Mouse (Mus musculus) intestine, embryonic 14.5 days (tissue): ENCODE data around the gene Haus2. TPM values are rescaled to one million over a fixed set of nuclear protein-coding genes. Genes with fewer than 3 reads are reported as not detected.

Experiments used
- ATAC-seq: fragments of 200-750 bp; cut with Nextera tagmentation; replicated peaks from 2 replicates; pipeline ENCODE4 v1.8.0; 2017; ENCODE audit warnings: low read depth, moderate number of reproducible peaks, moderate TSS enrichment, moderate library complexity; ENCODE audit not compliant: low FRiP score, low TSS enrichment
- DNase-seq: peaks from one replicate; pipeline ENCODE4 v3.0.0-alpha.2; 2018; ENCODE audit warnings: low spot score
- H3K27ac ChIP-seq: fragments of 300-500 bp; sonication (generic); 2 replicates; pipeline ENCODE4 v1.5.1; 2014; ENCODE audit warnings: low read depth, mild to moderate bottlenecking, control low read depth
- H3K27me3 ChIP-seq: fragments of 300-500 bp; sonication (generic); replicated peaks from 2 replicates; pipeline ENCODE4 v1.6.1; 2014; ENCODE audit warnings: low read length, control low read depth; ENCODE audit not compliant: control insufficient read depth, insufficient read depth
- H3K36me3 ChIP-seq: fragments of 300-500 bp; sonication (generic); 2 replicates; pipeline ENCODE4 v1.6.1; 2014; ENCODE audit warnings: low read length, control low read depth; ENCODE audit not compliant: control insufficient read depth, insufficient read depth
- H3K4me1 ChIP-seq: fragments of 300-500 bp; sonication (generic); replicated peaks from 2 replicates; pipeline ENCODE4 v1.6.1; 2014; ENCODE audit warnings: low read length, control low read depth, mixed read lengths; ENCODE audit not compliant: control insufficient read depth, insufficient read depth
- H3K4me2 ChIP-seq: fragments of 300-500 bp; sonication (generic); 2 replicates; pipeline ENCODE4 v1.6.1; 2014; ENCODE audit warnings: low read length
- H3K4me3 ChIP-seq: fragments of 300-500 bp; sonication (generic); 2 replicates; pipeline ENCODE4 v1.5.1; 2014; ENCODE audit warnings: low read depth, low read length, control low read depth, mixed read lengths
- H3K9ac ChIP-seq: fragments of 300-500 bp; sonication (generic); 2 replicates; pipeline ENCODE4 v1.6.1; 2014; ENCODE audit warnings: mild to moderate bottlenecking, low read length
- H3K9me3 ChIP-seq: fragments of 300-500 bp; sonication (generic); 2 replicates; pipeline ENCODE4 v1.6.1; 2016; ENCODE audit warnings: low read length, control low read depth; ENCODE audit not compliant: control insufficient read depth
- WGBS: fragments of 180-500 bp; shearing (Covaris S2); extraction: QIAGEN DNeasy Blood & Tissue Kit; methylation state at CpG from one replicate; pipeline ENCODE4 v1.1.7; 2014; 5-methylcytosine and 5-hydroxymethylcytosine counted together
- polyA plus RNA-seq: library from polyadenylated mRNA; unstranded; fragments of >200 nt; fragmentation: Nextera tagmentation; extraction: Ambion mirVana; gene quantifications from 2 replicates; pipeline ENCODE4 v1.2.1, GENCODE M21; 2014

Gene Haus2
- polyA plus RNA-seq, 1 experiment from 2014 or later: 27.3 TPM

DNA sequence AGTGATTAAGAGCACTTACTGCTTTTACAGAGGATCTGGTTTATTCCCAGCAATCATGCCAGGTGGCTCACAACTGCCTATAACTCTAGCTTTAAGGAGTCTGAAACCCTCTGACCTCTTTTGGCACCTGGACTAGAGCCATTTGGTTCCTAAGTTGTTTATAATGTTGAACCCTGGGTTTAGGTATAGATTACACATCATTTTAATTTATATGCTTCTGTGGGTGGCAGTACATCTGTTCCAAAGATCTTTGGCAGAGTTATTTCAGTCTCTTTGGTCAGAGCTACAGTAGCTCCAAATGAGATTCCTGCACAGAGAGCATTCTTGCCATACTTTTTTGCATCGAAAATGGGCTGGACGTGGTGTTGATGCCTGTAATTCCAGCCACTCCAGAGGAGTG, 11.4 kb upstream of the Haus2 start:
- Histone ChIP-seq H3K4me3 (no peak overlapping the region), H3K27me3 (no peaks in the 10 kb centered on the region), H3K36me3 (peaks cover 86% of the 10 kb centered on the region), H3K4me1 (no peaks in the 10 kb centered on the region), H3K27ac (no peak overlapping the region), H3K9me3 (no peaks in the 10 kb centered on the region), H3K9ac (no peak overlapping the region), H3K4me2 (no peak overlapping the region)
- WGBS: 94% methylated on average over 2 of the region's 2 CpGs
- DNase-seq: no peak
- no peak for ATAC-seq

- Histone ChIP-seq H3K9me3 (no peaks in the 10 kb centered on the region), H3K27me3 (no peaks in the 10 kb centered on the region), H3K4me2 (no peak overlapping the region), H3K36me3 (peaks cover 74% of the 10 kb centered on the region), H3K4me3 (no peak overlapping the region), H3K9ac (no peak overlapping the region), H3K4me1 (no peaks in the 10 kb centered on the region), H3K27ac (no peak overlapping the region)
- ATAC-seq (no peak), DNase-seq (no peak)
- 94% methylated on average over 4 of the region's 4 CpGs for WGBS
Measured at GRCm38 (mm10) chr2:120599506-120599905, 9.7 kb upstream of the Haus2 start.

- WGBS: 85% methylated on average over 6 of the region's 6 CpGs
- H3K27ac ChIP-seq: no peak overlapping the region
- no peak overlapping the region for H3K4me3 ChIP-seq
- no peaks in the 10 kb centered on the region for H3K9me3 ChIP-seq
- peaks cover 12% of the 10 kb centered on the region for H3K4me1 ChIP-seq
- no peak for ATAC-seq
- no peak overlapping the region for H3K4me2 ChIP-seq
- DNase-seq: no peak
- H3K36me3 ChIP-seq: peaks cover 13% of the 10 kb centered on the region
- H3K27me3 ChIP-seq: no peaks in the 10 kb centered on the region
- H3K9ac ChIP-seq: no peak overlapping the region
Measured at GRCm38 (mm10) chr2:120606021-120606690, 3.0 kb upstream of the Haus2 start.

- no peak overlapping the region for H3K9ac ChIP-seq
- DNase-seq (no peak), ATAC-seq (no peak)
- 84% methylated on average over 5 of the region's 5 CpGs for WGBS
- H3K4me1 ChIP-seq: no peaks in the 10 kb centered on the region
- no peak overlapping the region for H3K4me3 ChIP-seq
- no peak overlapping the region for H3K27ac ChIP-seq
- H3K4me2 ChIP-seq: no peak overlapping the region
- H3K36me3 ChIP-seq: peaks cover 66% of the 10 kb centered on the region
- H3K9me3 ChIP-seq: no peaks in the 10 kb centered on the region
- H3K27me3 ChIP-seq: no peaks in the 10 kb centered on the region
Measured at GRCm38 (mm10) chr2:120616279-120617163, 7.3 kb downstream of the Haus2 start.

- no peaks in the 10 kb centered on the region for H3K27me3 ChIP-seq
- no peaks in the 10 kb centered on the region for H3K9me3 ChIP-seq
- H3K4me2 ChIP-seq: no peak overlapping the region
- WGBS: 100% methylated on average over 1 of the region's 1 CpGs
- no peak overlapping the region for H3K27ac ChIP-seq
- no peak overlapping the region for H3K9ac ChIP-seq
- no peaks in the 10 kb centered on the region for H3K4me1 ChIP-seq
- no peak for ATAC-seq
- no peak overlapping the region for H3K4me3 ChIP-seq
- H3K36me3 ChIP-seq: peaks cover 51% of the 10 kb centered on the region
- no peak for DNase-seq
Measured at GRCm38 (mm10) chr2:120619538-120619937, 10.4 kb downstream of the Haus2 start.

DNA sequence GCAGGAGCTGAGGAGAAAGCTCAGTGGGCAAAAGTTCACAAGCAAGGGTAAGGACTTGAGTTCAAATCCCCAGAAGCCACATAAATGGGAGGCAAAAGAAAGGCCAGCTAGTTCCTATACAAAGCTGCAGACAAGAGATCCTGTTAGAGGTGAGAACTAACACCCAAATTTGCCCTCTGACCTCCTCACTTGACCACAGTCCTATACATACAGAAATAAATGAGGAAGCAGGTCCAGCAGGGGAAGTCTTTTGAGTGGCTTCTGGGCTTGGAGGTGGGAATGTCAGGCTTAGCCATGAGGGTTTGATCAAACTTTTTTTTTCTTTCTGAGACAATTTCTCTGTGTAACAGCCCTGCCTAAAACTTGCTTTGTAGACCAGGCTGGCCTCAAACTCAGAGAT, 13.7 kb downstream of the Haus2 start:
- no peak overlapping the region for H3K4me3 ChIP-seq
- H3K9ac ChIP-seq: no peak overlapping the region
- no peak overlapping the region for H3K4me2 ChIP-seq
- ATAC-seq (no peak), DNase-seq (no peak)
- H3K36me3 ChIP-seq: peaks cover 26% of the 10 kb centered on the region
- no peaks in the 10 kb centered on the region for H3K4me1 ChIP-seq
- H3K9me3 ChIP-seq: no peaks in the 10 kb centered on the region
- no peak overlapping the region for H3K27ac ChIP-seq
- H3K27me3 ChIP-seq: no peaks in the 10 kb centered on the region

DNA sequence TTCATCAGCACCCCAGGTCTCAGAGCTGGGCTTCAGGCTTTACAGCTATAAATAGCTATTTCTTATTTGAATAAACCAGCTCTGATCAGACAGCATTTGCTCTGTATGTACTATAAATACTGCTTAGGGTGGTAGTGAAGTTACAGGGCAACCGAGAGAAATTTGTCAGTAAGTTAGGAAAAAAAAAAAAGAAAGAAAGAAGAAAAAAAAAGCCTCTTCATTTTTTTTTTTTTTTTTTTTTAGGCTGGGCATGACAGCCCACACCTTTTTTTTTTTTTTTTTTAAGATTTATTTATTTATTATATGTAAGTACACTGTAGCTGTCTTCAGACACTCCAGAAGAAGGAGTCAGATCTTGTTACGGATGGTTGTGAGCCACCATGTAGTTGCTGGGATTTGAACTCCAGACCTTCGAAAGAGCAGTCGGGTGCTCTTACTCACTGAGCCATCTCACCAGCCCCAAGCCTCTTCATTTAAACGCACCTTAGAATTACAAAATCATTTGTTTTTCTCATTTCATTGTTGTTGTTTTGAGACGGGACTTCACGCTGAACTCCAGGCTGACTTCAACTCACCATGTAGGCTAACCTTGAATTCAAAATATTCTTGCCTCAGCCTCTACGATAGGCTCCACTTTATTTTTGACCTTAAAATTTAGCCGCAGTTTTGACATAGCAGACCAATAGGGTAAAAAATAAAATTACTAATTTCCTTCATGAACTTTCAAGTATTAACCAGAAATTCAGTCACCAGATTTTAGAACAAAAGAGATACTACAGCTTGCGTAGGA, 19.1 kb downstream of the Haus2 start:
- peak; percentile 30; the same call in 1 of the 2 replicates for ATAC-seq
- H3K9me3 ChIP-seq: no peaks in the 10 kb centered on the region
- H3K4me3 ChIP-seq: peak overlapping the region; percentile 50
- H3K27ac ChIP-seq: peak overlapping the region; percentile 52; the same call in 1 of the 2 replicates
- H3K9ac ChIP-seq: peak overlapping the region; percentile 45
- peak overlapping the region; percentile 55 for H3K4me2 ChIP-seq
- no peaks in the 10 kb centered on the region for H3K27me3 ChIP-seq
- WGBS: 30% methylated on average over 10 of the region's 10 CpGs
- H3K4me1 ChIP-seq: no peaks in the 10 kb centered on the region
- peak; percentile 54 for DNase-seq
- H3K36me3 ChIP-seq: no peaks in the 10 kb centered on the region

GRCm38 (mm10) chr2:120628886-120629735, 19.9 kb downstream of the Haus2 start, which contains the start of gene Stard9:
Gene Stard9 (plus strand): TSS chr2:120629121.
- ATAC-seq: peak; percentile 100
- H3K4me2 ChIP-seq: peak within 1 kb of the TSS; percentile 61
- DNase-seq: peak; percentile 93
- no peaks in the 10 kb centered on the region for H3K4me1 ChIP-seq
- H3K9me3 ChIP-seq: no peaks in the 10 kb centered on the region
- H3K36me3 ChIP-seq: no peaks in the 10 kb centered on the region
- WGBS: 3% methylated on average over 36 of the region's 36 CpGs
- H3K27me3 ChIP-seq: no peaks in the 10 kb centered on the region
- H3K4me3 ChIP-seq: peak within 1 kb of the TSS; percentile 50
- H3K9ac ChIP-seq: peak within 1 kb of the TSS; percentile 48
- peak within 1 kb of the TSS; percentile 52; the same call in 1 of the 2 replicates for H3K27ac ChIP-seq
